Mouse (Mus musculus) heart, embryonic 11.5 days (tissue): Measurements from ENCODE around the gene Prr7. TPM values are rescaled to one million over a fixed set of nuclear protein-coding genes. Genes with fewer than 3 reads are reported as not detected.

Experiments
- ATAC-seq: fragments of 200-750 bp; cut with Nextera tagmentation; replicated peaks from 2 replicates; pipeline ENCODE4 v1.8.0; 2017; ENCODE audit warnings: moderate library complexity; ENCODE audit not compliant: insufficient number of reproducible peaks, low FRiP score, low TSS enrichment
- H3K27ac ChIP-seq: fragments of 300-500 bp; sonication (generic); 2 replicates; pipeline ENCODE4 v1.5.1; 2014; ENCODE audit warnings: mild to moderate bottlenecking, low read depth, low read length
- H3K27me3 ChIP-seq: fragments of 300-500 bp; sonication (generic); 2 replicates; pipeline ENCODE4 v1.6.1; 2014; ENCODE audit warnings: mild to moderate bottlenecking, low read length, mixed read lengths; ENCODE audit not compliant: control insufficient read depth, insufficient read depth
- H3K36me3 ChIP-seq: fragments of 300-500 bp; sonication (generic); 2 replicates; pipeline ENCODE4 v1.6.1; 2014; ENCODE audit warnings: mild to moderate bottlenecking, low read length, moderate library complexity, mixed read lengths; ENCODE audit not compliant: control insufficient read depth, insufficient read depth
- H3K4me1 ChIP-seq: fragments of 300-500 bp; sonication (generic); 2 replicates; pipeline ENCODE4 v1.6.1; 2014; ENCODE audit warnings: low read length; ENCODE audit not compliant: control insufficient read depth, insufficient read depth
- H3K4me2 ChIP-seq: fragments of 300-500 bp; sonication (generic); 2 replicates; pipeline ENCODE4 v1.6.1; 2014; ENCODE audit warnings: mild to moderate bottlenecking, moderate library complexity
- H3K4me3 ChIP-seq: fragments of 300-500 bp; sonication (generic); 2 replicates; pipeline ENCODE4 v1.5.1; 2014; ENCODE audit warnings: low read depth, low read length
- H3K9ac ChIP-seq: fragments of 300-500 bp; sonication (generic); 2 replicates; pipeline ENCODE4 v1.6.1; 2014; ENCODE audit warnings: mild to moderate bottlenecking, low read depth, low read length, moderate library complexity
- H3K9me3 ChIP-seq: fragments of 300-500 bp; sonication (generic); replicated peaks from 2 replicates; pipeline ENCODE4 v1.6.1; 2016; ENCODE audit warnings: low read length; ENCODE audit not compliant: control insufficient read depth
- WGBS: fragments of 180-500 bp; shearing (Covaris S2); extraction: QIAGEN DNeasy Blood & Tissue Kit; methylation state at CpG from one replicate; pipeline ENCODE4 v1.1.7; 2014; ENCODE audit not compliant: insufficient replicate concordance; 5-methylcytosine and 5-hydroxymethylcytosine counted together
- polyA plus RNA-seq: library from polyadenylated mRNA; unstranded; fragments of >200 nt; fragmentation: Nextera tagmentation; extraction: Ambion mirVana; gene quantifications from 2 replicates; pipeline ENCODE4 v1.2.1, GENCODE M21; 2014

The Prr7 gene
- polyA plus RNA-seq, 1 experiment from 2014 or later, result 0.34 TPM

- Histone ChIP-seq H3K9ac (no peak overlapping the region), H3K4me3 (no peak overlapping the region), H3K27me3 (peaks cover 24% of the 10 kb centered on the region), H3K27ac (no peak overlapping the region), H3K36me3 (peaks cover 16% of the 10 kb centered on the region), H3K4me1 (peaks cover 9% of the 10 kb centered on the region; the same call in 1 of the 2 replicates), H3K9me3 (no peaks in the 10 kb centered on the region), H3K4me2 (no peak overlapping the region)
- no peak for ATAC-seq
- 44% methylated on average over 2 of the region's 2 CpGs for WGBS
Measured at GRCm38 (mm10) chr13:55462965-55463364, 1.1 kb upstream of the Prr7 start.

GRCm38 (mm10) chr13:55463399-55464026 lies 554 bp upstream of the Prr7 start:
- ATAC-seq, result no peak
- peaks cover 24% of the 10 kb centered on the region for H3K27me3 ChIP-seq
- H3K4me3 ChIP-seq, result peak overlapping the region; percentile 67
- no peaks in the 10 kb centered on the region for H3K9me3 ChIP-seq
- H3K36me3 ChIP-seq, result peaks cover 14% of the 10 kb centered on the region
- H3K4me2 ChIP-seq, result peak overlapping the region; percentile 91
- no peak overlapping the region for H3K27ac ChIP-seq
- peak overlapping the region; percentile 81 for H3K9ac ChIP-seq
- WGBS, result 16% methylated on average over 14 of the region's 14 CpGs
- H3K4me1 ChIP-seq, result peaks cover 9% of the 10 kb centered on the region; the same call in 1 of the 2 replicates

DNA sequence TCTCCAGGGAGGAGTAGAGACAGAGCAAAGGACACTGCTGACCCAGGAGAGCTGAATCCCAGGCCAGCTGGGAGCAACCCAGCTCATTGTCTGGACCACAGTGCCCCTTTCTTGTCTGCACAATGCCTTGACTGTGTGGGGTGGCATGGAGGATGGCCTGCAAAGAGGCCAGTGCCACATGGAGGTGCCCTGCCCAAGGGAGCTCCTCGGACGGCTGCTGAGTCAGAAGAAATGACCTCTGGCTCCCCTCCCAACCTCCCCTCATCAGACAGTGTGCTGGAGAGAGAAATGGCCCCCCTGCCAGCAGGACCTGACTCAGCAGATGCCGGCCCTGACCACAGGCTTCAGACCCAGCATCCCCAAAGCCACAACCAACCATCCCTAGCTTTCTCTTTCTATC lies 1.1 kb downstream of the Prr7 start:
- no peak for ATAC-seq
- Histone ChIP-seq H3K4me2 (peak overlapping the region; percentile 91), H3K27me3 (peaks cover 37% of the 10 kb centered on the region), H3K9ac (no peak overlapping the region), H3K27ac (no peak overlapping the region), H3K4me3 (no peak overlapping the region), H3K4me1 (peaks cover 9% of the 10 kb centered on the region; the same call in 1 of the 2 replicates), H3K9me3 (no peaks in the 10 kb centered on the region), H3K36me3 (no peaks in the 10 kb centered on the region; the same call in 1 of the 2 replicates)
- WGBS, result 44% methylated on average over 3 of the region's 3 CpGs

- H3K9me3 ChIP-seq, result no peaks in the 10 kb centered on the region
- no peak for ATAC-seq
- H3K36me3 ChIP-seq, result no peaks in the 10 kb centered on the region
- H3K27ac ChIP-seq, result no peak overlapping the region
- H3K4me2 ChIP-seq, result no peak overlapping the region
- 64% methylated on average over 5 of the region's 5 CpGs for WGBS
- peaks cover 9% of the 10 kb centered on the region; the same call in 1 of the 2 replicates for H3K4me1 ChIP-seq
- peaks cover 45% of the 10 kb centered on the region for H3K27me3 ChIP-seq
- no peak overlapping the region for H3K4me3 ChIP-seq
- H3K9ac ChIP-seq, result no peak overlapping the region
Measured at GRCm38 (mm10) chr13:55465830-55466440, 1.9 kb downstream of the Prr7 start.

GRCm38 (mm10) chr13:55468851-55469560 lies 4.9 kb downstream of the Prr7 start:
- Histone ChIP-seq H3K9ac (no peak overlapping the region), H3K4me1 (peaks cover 12% of the 10 kb centered on the region; the same call in 1 of the 2 replicates), H3K27me3 (peaks cover 58% of the 10 kb centered on the region), H3K36me3 (no peaks in the 10 kb centered on the region), H3K4me2 (no peak overlapping the region), H3K4me3 (no peak overlapping the region), H3K27ac (no peak overlapping the region), H3K9me3 (no peaks in the 10 kb centered on the region)
- ATAC-seq, result no peak
- 41% methylated on average over 13 of the region's 13 CpGs for WGBS

- no peak for ATAC-seq
- Histone ChIP-seq H3K9ac (no peak overlapping the region), H3K27me3 (peaks cover 58% of the 10 kb centered on the region), H3K27ac (no peak overlapping the region), H3K4me2 (no peak overlapping the region; the same call in 1 of the 2 replicates), H3K9me3 (no peaks in the 10 kb centered on the region), H3K36me3 (peaks cover 5% of the 10 kb centered on the region; the same call in 1 of the 2 replicates), H3K4me3 (no peak overlapping the region), H3K4me1 (peaks cover 6% of the 10 kb centered on the region; the same call in 1 of the 2 replicates)
- WGBS, result 72% methylated on average over 9 of the region's 9 CpGs
Measured at GRCm38 (mm10) chr13:55470372-55470771, 6.3 kb downstream of the Prr7 start.

GRCm38 (mm10) chr13:55471156-55471818 lies 7.2 kb downstream of the Prr7 start:
- no peaks in the 10 kb centered on the region for H3K9me3 ChIP-seq

GRCm38 (mm10) chr13:55471819-55472131 lies 7.7 kb downstream of the Prr7 start:
- Histone ChIP-seq H3K27ac (no peak overlapping the region), H3K4me1 (peaks cover 6% of the 10 kb centered on the region; the same call in 1 of the 2 replicates), H3K4me3 (peak overlapping the region; percentile 66), H3K4me2 (peak overlapping the region; percentile 99), H3K9me3 (no peaks in the 10 kb centered on the region), H3K9ac (peak overlapping the region; percentile 70), H3K36me3 (peaks cover 14% of the 10 kb centered on the region; the same call in 1 of the 2 replicates), H3K27me3 (peaks cover 49% of the 10 kb centered on the region)
- no peak for ATAC-seq
- WGBS, result 0% methylated on average over 31 of the region's 31 CpGs

More at GRCm38 (mm10) chr13:55471156-55471818, 7.2 kb downstream of the Prr7 start:
- Histone ChIP-seq H3K27ac (no peak overlapping the region), H3K36me3 (peaks cover 14% of the 10 kb centered on the region; the same call in 1 of the 2 replicates), H3K9ac (peak overlapping the region; percentile 70), H3K27me3 (peaks cover 50% of the 10 kb centered on the region), H3K4me3 (peak overlapping the region; percentile 66), H3K4me2 (peak overlapping the region; percentile 99), H3K4me1 (peaks cover 6% of the 10 kb centered on the region; the same call in 1 of the 2 replicates)
- peak; percentile 42 for ATAC-seq
- WGBS, result 1% methylated on average over 54 of the region's 54 CpGs
